Mouse (Mus musculus): ENCODE measurements around the gene Pnkp.

GRCm38 (mm10) chr7:44819391-44819790 is 37.5 kb upstream of the Pnkp start:
- no peak for TF ChIP-seq EP300 (IDR thresholded peaks at IDR 0.05; ENCODE audit: insufficient read depth, low read depth, low read length)
- no peak for TF ChIP-seq POLR2A (IDR thresholded peaks at IDR 0.05; ENCODE audit: insufficient read depth, low read length)

Data from ES-Bruce4 (cell line).